Mouse (Mus musculus): ENCODE measurements around the gene Gm3285.

DNA sequence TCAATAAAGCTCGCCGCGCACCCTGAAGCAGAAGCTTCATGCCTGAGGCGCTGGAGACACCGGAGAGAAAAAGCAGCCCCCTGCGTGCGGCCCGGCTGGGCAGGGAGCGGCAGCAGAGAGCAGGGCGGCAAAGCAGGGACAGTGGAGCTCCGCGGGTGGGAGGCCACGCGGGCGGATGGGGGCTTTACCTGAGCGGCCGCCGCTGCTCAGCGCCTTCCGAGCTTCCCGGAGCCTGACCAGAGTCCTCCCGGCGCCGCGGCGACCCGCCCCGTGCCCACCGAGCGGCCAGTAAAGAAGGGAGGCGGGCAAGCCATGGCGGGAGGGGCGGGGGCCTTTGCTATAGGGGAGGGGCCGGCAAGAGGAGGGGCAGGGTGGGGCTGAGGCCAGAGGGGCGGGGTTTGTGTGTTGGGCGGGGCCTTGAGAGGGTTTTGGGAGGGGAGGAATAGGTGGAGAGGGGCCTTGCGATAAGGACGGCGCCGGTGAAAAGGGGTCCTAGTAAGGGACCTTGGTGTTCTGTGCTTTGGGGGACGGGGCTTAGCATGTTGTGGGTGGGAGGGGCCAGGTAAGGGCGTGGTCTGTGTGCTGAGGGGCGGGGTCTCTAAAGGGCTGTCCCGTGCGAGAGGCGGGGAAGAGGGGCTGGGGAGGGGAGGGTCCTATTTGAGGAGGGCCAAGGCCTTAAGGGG, 40.6 kb downstream of the Gm3285 start, which contains the start of gene Lrrc3:
- no peak for TF ChIP-seq NRF1 (IDR thresholded peaks at IDR 0.05; ENCODE audit: low read depth, low read length)
- TF ChIP-seq SMC3 (IDR thresholded peaks at IDR 0.05; ENCODE audit: low read depth, low read length), result no peak
- no peak for TF ChIP-seq ZKSCAN1 (IDR thresholded peaks at IDR 0.05; ENCODE audit: borderline replicate concordance, low read depth, low read length)
- TF ChIP-seq MAZ (IDR thresholded peaks at IDR 0.05; ENCODE audit: low read depth, low read length), result no peak
